Mouse (Mus musculus) thymus, adult 2 months (tissue): ENCODE results near the gene Mcoln1. TPM values are rescaled to one million over a fixed set of nuclear protein-coding genes. Genes with fewer than 3 reads are reported as not detected.

Experiments used
- DNase-seq: peaks from one replicate; pipeline ENCODE4 v3.0.0; 2021
- H3K27ac ChIP-seq: fragments of 200-500 bp; 2 replicates; pipeline ENCODE4 v1.5.1; 2012; ENCODE audit warnings: low read length, control low read depth; ENCODE audit not compliant: control insufficient read depth, insufficient read depth
- H3K27me3 ChIP-seq: fragments of 200-500 bp; 2 replicates; pipeline ENCODE4 v1.6.1; 2012; ENCODE audit warnings: mild to moderate bottlenecking, low read length, moderate library complexity, mixed read lengths; ENCODE audit not compliant: control insufficient read depth, insufficient read depth
- H3K36me3 ChIP-seq: fragments of 200-500 bp; 2 replicates; pipeline ENCODE4 v1.6.1; 2012; ENCODE audit warnings: mild to moderate bottlenecking, low read length, moderate library complexity; ENCODE audit not compliant: control insufficient read depth, insufficient read depth
- H3K4me1 ChIP-seq: fragments of 200-500 bp; replicated peaks from 2 replicates; pipeline ENCODE4 v1.6.1; 2012; ENCODE audit warnings: low read length; ENCODE audit not compliant: control insufficient read depth, insufficient read depth
- H3K4me3 ChIP-seq: fragments of 200-500 bp; 2 replicates; pipeline ENCODE4 v1.5.1; 2012; ENCODE audit warnings: mild to moderate bottlenecking, low read length, control low read depth, moderate library complexity; ENCODE audit not compliant: control insufficient read depth, insufficient read depth
- CTCF ChIP-seq: fragments of 200-500 bp; IDR thresholded peaks from 2 replicates; pipeline ENCODE4 v1.5.1; 2012; ENCODE audit warnings: mild to moderate bottlenecking, control low read depth, low read length, moderate library complexity, borderline replicate concordance; ENCODE audit not compliant: control insufficient read depth, poor library complexity, insufficient read depth; ENCODE audit errors: extremely low read depth
- POLR2A ChIP-seq: fragments of 200-500 bp; IDR thresholded peaks from 2 replicates; pipeline ENCODE4 v1.6.1; 2012; ENCODE audit warnings: mild to moderate bottlenecking, low read length, control low read depth, moderate library complexity; ENCODE audit not compliant: control insufficient read depth, poor library complexity, insufficient read depth; ENCODE audit errors: extremely low read depth
- WGBS: fragments of 180-500 bp; shearing (Covaris S2); methylation state at CpG from one replicate; pipeline ENCODE4 v1.1.7; 2018; 5-methylcytosine and 5-hydroxymethylcytosine counted together
- polyA plus RNA-seq: library from polyadenylated mRNA; depleted of rRNA; stranded (reverse); fragments of >200 nt; gene quantifications from 2 replicates; pipeline ENCODE4 v1.2.3, GENCODE M21; 2012; rRNA removed

Gene Mcoln1
- polyA plus RNA-seq, 1 experiment, result 312 TPM

DNA sequence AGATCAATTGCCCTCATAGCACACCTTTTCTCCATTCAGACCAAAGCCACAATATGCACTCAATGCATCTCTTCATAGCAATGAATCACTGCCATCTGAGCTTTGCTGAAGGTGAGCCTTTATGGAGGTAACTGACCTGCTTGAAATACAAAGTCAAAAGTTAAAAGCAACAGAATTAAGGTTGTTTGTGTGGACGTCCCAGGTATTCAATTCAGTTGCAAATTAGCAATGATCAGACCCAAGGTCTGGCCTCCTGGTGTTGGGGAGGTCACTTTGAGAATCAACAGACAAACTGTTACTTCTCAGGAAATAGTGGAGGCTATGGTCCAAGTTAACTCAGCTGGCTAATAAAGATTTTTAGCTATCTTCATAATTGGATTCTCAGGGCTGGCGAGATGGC, 46.3 kb downstream of the Mcoln1 start:
- 99% methylated on average over 2 of the region's 2 CpGs for WGBS
- Histone ChIP-seq H3K36me3 (no peaks in the 10 kb centered on the region), H3K4me3 (no peak overlapping the region), H3K27ac (no peak overlapping the region), H3K27me3 (no peaks in the 10 kb centered on the region), H3K4me1 (no peaks in the 10 kb centered on the region)
- no peak for TF ChIP-seq POLR2A
- no peak for TF ChIP-seq CTCF
- no peak for DNase-seq

DNA sequence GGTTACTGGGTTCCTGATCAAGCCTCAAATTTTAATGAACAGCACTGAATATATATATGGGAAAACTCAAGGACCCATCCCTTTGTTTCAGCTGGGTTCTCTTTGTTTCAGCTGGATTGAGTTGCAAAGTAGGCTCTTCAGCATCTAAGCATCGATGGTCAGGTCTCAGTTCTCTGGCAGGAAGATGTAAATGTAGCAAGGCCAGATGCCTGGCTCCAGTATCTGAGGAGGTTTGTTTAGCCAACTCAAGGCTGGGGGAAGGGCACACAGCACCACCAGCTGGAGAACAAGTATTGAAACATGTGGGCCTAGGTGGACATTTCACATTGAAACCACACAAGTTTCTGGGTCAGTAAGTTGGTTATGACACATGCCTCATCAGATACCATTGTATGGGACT, 52.0 kb downstream of the Mcoln1 start:
- H3K27ac ChIP-seq, result no peak overlapping the region
- no peaks in the 10 kb centered on the region for H3K27me3 ChIP-seq
- no peak overlapping the region for H3K4me3 ChIP-seq
- H3K4me1 ChIP-seq, result no peaks in the 10 kb centered on the region
- 91% methylated on average over 1 of the region's 1 CpGs for whole genome bisulfite sequencing
- no peak for DNase-seq
- H3K36me3 ChIP-seq, result no peaks in the 10 kb centered on the region
- TF ChIP-seq CTCF, result no peak
- no peak for TF ChIP-seq POLR2A

DNA sequence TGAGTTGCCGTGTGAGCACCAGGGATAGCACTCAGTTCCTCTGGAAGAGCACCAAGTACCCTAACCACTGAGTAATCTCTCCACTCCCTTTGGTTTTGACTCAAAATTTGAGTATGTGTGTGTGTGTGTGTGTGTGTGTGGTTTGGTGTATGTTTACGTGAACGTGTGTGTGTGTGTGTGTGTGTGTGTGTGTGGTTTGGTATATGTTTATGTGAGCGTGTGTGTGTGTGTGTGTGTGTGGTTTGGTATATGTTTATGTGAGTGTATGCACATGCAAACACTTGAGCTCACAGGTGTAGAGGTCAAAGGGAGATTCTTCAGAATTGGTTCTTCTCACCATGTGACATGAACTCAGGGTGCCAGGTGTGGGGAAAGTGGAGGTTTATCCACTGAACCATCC, 55.9 kb downstream of the Mcoln1 start:
- DNase-seq, result no peak
- H3K4me1 ChIP-seq, result no peaks in the 10 kb centered on the region
- H3K36me3 ChIP-seq, result no peaks in the 10 kb centered on the region
- H3K27me3 ChIP-seq, result no peaks in the 10 kb centered on the region
- WGBS, result 58% methylated on average over 4 of the region's 4 CpGs
- no peak overlapping the region for H3K4me3 ChIP-seq
- no peak for TF ChIP-seq CTCF
- TF ChIP-seq POLR2A, result no peak
- H3K27ac ChIP-seq, result no peak overlapping the region

Other genes with a start within 250 kb of the Mcoln1 start
- gene Insr, start 220.8 kb upstream of the Mcoln1 start, polyA plus RNA-seq, result 22.0 and 26.3 TPM in 2 replicates
- 30.2 and 30.7 TPM in 2 replicates for gene A430078G23Rik, start 147.0 kb upstream of the Mcoln1 start, polyA plus RNA-seq
- gene Arhgef18, start 107.5 kb upstream of the Mcoln1 start, polyA plus RNA-seq, result 120 and 122 TPM in 2 replicates
- gene Pex11g, start 32.8 kb upstream of the Mcoln1 start, polyA plus RNA-seq, result 3.1 TPM in 2 replicates
- gene Tex45, start 29.6 kb upstream of the Mcoln1 start, polyA plus RNA-seq, result 0.20 TPM in 1 of 2 replicates, not detected in the other
- 75.9 and 76.7 TPM in 2 replicates for gene Zfp358, start 7.3 kb upstream of the Mcoln1 start, polyA plus RNA-seq
- gene Pnpla6, start 14.9 kb downstream of the Mcoln1 start, polyA plus RNA-seq, result 56.1 and 61.6 TPM in 2 replicates
- gene C330021F23Rik, start 67.5 kb downstream of the Mcoln1 start, polyA plus RNA-seq, result not detected in 2 replicates
- 2.6 and 2.7 TPM in 2 replicates for gene Camsap3, start 86.8 kb downstream of the Mcoln1 start, polyA plus RNA-seq
- gene Xab2, start 120.9 kb downstream of the Mcoln1 start, polyA plus RNA-seq, result 128 and 133 TPM in 2 replicates
- gene Pet100, start 121.1 kb downstream of the Mcoln1 start, polyA plus RNA-seq, result 4.7 and 6.9 TPM in 2 replicates
- 0.34 and 0.84 TPM in 2 replicates for gene Pcp2, start 125.1 kb downstream of the Mcoln1 start, polyA plus RNA-seq
- gene Stxbp2, start 130.5 kb downstream of the Mcoln1 start, polyA plus RNA-seq, result 260 and 262 TPM in 2 replicates
- gene Retn, start 155.3 kb downstream of the Mcoln1 start, polyA plus RNA-seq, result 15.3 and 16.9 TPM in 2 replicates
- 1.2 and 2.1 TPM in 2 replicates for gene Mcemp1, start 165.3 kb downstream of the Mcoln1 start, polyA plus RNA-seq
- 9.8 and 14.0 TPM in 2 replicates for gene Fcor, start 171.9 kb downstream of the Mcoln1 start, polyA plus RNA-seq
- gene Trappc5, start 175.8 kb downstream of the Mcoln1 start, polyA plus RNA-seq, result 42.3 and 46.4 TPM in 2 replicates
- gene Fcer2a, start 193.7 kb downstream of the Mcoln1 start, polyA plus RNA-seq, result 5.8 and 8.0 TPM in 2 replicates
- 0.09 TPM in 1 of 2 replicates, not detected in the other for gene Clec4g, start 220.2 kb downstream of the Mcoln1 start, polyA plus RNA-seq
- gene Cd209a, start 248.5 kb downstream of the Mcoln1 start, polyA plus RNA-seq, result 0.89 and 2.2 TPM in 2 replicates